Comparison of ENCODE assay signal across 8 mouse cellular contexts in the genomic region with DNA sequence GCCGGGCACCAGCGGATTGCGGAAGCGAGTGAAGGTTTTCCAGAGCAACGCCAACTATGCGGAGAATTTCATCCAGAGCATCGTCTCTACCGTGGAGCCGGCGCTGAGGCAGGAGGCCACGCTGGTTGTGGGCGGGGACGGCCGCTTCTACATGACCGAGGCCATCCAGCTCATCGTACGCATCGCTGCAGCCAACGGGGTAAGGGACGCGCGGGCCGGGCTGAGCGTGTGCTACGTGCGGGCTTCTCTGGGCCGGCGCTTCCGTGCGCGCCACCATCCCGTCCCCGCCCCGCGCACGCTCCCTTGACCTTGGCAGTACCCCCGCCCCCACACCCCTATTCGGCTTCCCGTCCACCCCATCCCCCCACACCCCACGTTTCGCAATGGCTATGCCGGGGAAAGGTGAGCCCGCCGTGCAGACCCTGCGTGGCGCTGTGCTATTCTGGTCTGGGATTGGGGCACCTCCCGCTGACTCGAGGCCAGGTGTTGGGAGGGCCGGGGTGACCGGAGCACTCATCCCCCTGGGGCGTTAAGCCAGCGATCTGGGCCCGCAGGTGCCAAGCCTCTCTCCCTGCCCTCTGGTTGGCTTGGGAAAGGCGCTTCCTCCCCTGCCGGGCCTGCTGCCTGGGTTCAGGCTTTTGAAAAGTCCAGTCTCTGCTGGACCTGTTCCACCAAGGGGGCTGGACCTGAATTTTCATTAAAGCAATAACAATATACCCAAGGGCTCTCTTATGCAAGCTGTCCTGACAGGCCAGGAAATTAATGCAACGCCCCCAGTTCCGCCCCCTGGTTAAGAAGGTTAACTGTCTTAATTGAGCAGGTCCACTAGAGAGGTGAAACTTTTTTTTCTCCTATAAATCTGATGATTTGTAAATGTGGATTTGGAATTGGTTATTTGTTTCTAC. TPM values are rescaled to one million over a fixed set of nuclear protein-coding genes. Genes with fewer than 3 reads are reported as not detected.
DNase-seq lines count a peak whose midpoint lies in the region; ATAC-seq and TF ChIP-seq lines count a peak whose summit lies in the region.

TSS of gene Itgb3bp (minus strand) at position 201 of the 905 bp plus-strand sequence.

- peaks cover 0 to 31% of the 10 kb centered on the region in 2 experiments for H3K36me3 ChIP-seq in CH12.LX (replicated peaks in 1 of 2; ENCODE audit: control insufficient read depth in 1 of 2, insufficient read depth in 1 of 2, low read length in 1 of 2)
- H3K36me3 ChIP-seq in forebrain, embryonic 12.5 days (replicated peaks) = no peaks in the 10 kb centered on the region
- H3K36me3 ChIP-seq in heart, embryonic 16.5 days (ENCODE audit: control insufficient read depth, insufficient read depth) = no peaks in the 10 kb centered on the region
- H3K36me3 ChIP-seq in liver, embryonic 16.5 days (ENCODE audit: control insufficient read depth, insufficient read depth) = no peaks in the 10 kb centered on the region
- H3K36me3 ChIP-seq in neural tube, embryonic 14.5 days (ENCODE audit: control insufficient read depth, insufficient read depth, low read length) = no peaks in the 10 kb centered on the region
- no peaks in the 10 kb centered on the region for H3K36me3 ChIP-seq in testis, adult 2 months (ENCODE audit: control insufficient read depth, insufficient read depth, low read length)

- no peak for TF ChIP-seq RAD21 in CH12.LX (IDR thresholded peaks at IDR 0.05; ENCODE audit: low read depth, low read length)

- peak within 1 kb of the TSS; percentile 79 to 86 (median 81) for H3K4me3 ChIP-seq in CH12.LX (replicated peaks in 1 of 3; ENCODE audit: low read depth in 2 of 3, low read length in 2 of 3, poor library complexity in 1 of 3)
- H3K4me3 ChIP-seq in forebrain, embryonic 12.5 days (replicated peaks) = peak within 1 kb of the TSS; percentile 62
- H3K4me3 ChIP-seq in heart, embryonic 16.5 days (ENCODE audit: low read length) = peak within 1 kb of the TSS; percentile 85
- H3K4me3 ChIP-seq in liver, embryonic 16.5 days (ENCODE audit: low read depth, low read length) = peak within 1 kb of the TSS; percentile 71
- H3K4me3 ChIP-seq in neural tube, embryonic 14.5 days (ENCODE audit: low read depth, low read length) = peak within 1 kb of the TSS; percentile 43
- H3K4me3 ChIP-seq in testis, adult 2 months (ENCODE audit: control insufficient read depth, low read depth, low read length) = peak within 1 kb of the TSS; percentile 89

- peak within 1 kb of the TSS; percentile 79 for H3K4me2 ChIP-seq in CH12.LX (ENCODE audit: insufficient read depth, low read depth, poor library complexity, severe bottlenecking)
- H3K4me2 ChIP-seq in forebrain, embryonic 12.5 days = peak within 1 kb of the TSS; percentile 94
- H3K4me2 ChIP-seq in heart, embryonic 16.5 days (ENCODE audit: low read depth, low read length) = peak within 1 kb of the TSS; percentile 68
- H3K4me2 ChIP-seq in liver, embryonic 16.5 days (ENCODE audit: low read depth, low read length) = peak within 1 kb of the TSS; percentile 74
- peak within 1 kb of the TSS; percentile 61 for H3K4me2 ChIP-seq in neural tube, embryonic 14.5 days (ENCODE audit: low read depth, low read length)

- WGBS in forebrain, embryonic 12.5 days = 1% methylated on average over 56 of the region's 57 CpGs
- under 1% methylated on average over 56 of the region's 57 CpGs for WGBS in heart, embryonic 16.5 days
- WGBS in liver, embryonic 16.5 days (ENCODE audit: insufficient replicate concordance) = 1% methylated on average over 54 of the region's 57 CpGs
- under 1% methylated on average over 57 of the region's 57 CpGs for WGBS in neural tube, embryonic 14.5 days

- H3K9me3 ChIP-seq in CH12.LX (replicated peaks; ENCODE audit: low read length) = no peaks in the 10 kb centered on the region
- no peaks in the 10 kb centered on the region for H3K9me3 ChIP-seq in forebrain, embryonic 12.5 days
- no peaks in the 10 kb centered on the region for H3K9me3 ChIP-seq in heart, embryonic 16.5 days (replicated peaks; ENCODE audit: control insufficient read depth, low read length)
- no peaks in the 10 kb centered on the region for H3K9me3 ChIP-seq in liver, embryonic 16.5 days (replicated peaks; ENCODE audit: control insufficient read depth, low read length)
- H3K9me3 ChIP-seq in neural tube, embryonic 14.5 days (ENCODE audit: control insufficient read depth, low read length) = no peaks in the 10 kb centered on the region

- no peak for TF ChIP-seq CTCF in CH12.LX (conservative IDR thresholded peaks at IDR 0.05 in 1 of 2, IDR thresholded peaks at IDR 0.05 in 1 of 2; ENCODE audit: low read depth in 2 of 2, low read length in 2 of 2)
- TF ChIP-seq CTCF in testis, adult 2 months (IDR thresholded peaks at IDR 0.05; ENCODE audit: control insufficient read depth, insufficient read depth, insufficient replicate concordance, low read depth, low read length) = no peak

- in situ Hi-C loops in CH12.LX (cut with MboI; ENCODE audit: low pct_ligation_motif_present, low pct_unique_long_range_greater_than_20kb, low sequenced_read_pairs) = no loop called here

- peak within 1 kb of the TSS; percentile 68 for H3K27ac ChIP-seq in CH12.LX (ENCODE audit: insufficient read depth, low read depth)
- peak within 1 kb of the TSS; percentile 77 for H3K27ac ChIP-seq in forebrain, embryonic 12.5 days
- peak within 1 kb of the TSS; percentile 100 for H3K27ac ChIP-seq in heart, embryonic 16.5 days (ENCODE audit: low read length)
- peak within 1 kb of the TSS; percentile 94 for H3K27ac ChIP-seq in liver, embryonic 16.5 days (ENCODE audit: low read length)
- H3K27ac ChIP-seq in neural tube, embryonic 14.5 days (ENCODE audit: low read depth, low read length) = peak within 1 kb of the TSS; percentile 81
- H3K27ac ChIP-seq in testis, adult 2 months (ENCODE audit: control insufficient read depth, insufficient read depth, low read depth, low read length) = peak within 1 kb of the TSS; percentile 46

- peaks cover 15% of the 10 kb centered on the region for H3K79me2 ChIP-seq in CH12.LX (replicated peaks; ENCODE audit: control insufficient read depth, extremely low read depth, insufficient read depth, poor library complexity, severe bottlenecking)

- peaks cover 7 to 51% of the 10 kb centered on the region in 2 experiments for H3K4me1 ChIP-seq in CH12.LX (ENCODE audit: control insufficient read depth in 1 of 2, insufficient read depth in 2 of 2)
- H3K4me1 ChIP-seq in forebrain, embryonic 12.5 days = peaks cover 11% of the 10 kb centered on the region
- peaks cover 21% of the 10 kb centered on the region for H3K4me1 ChIP-seq in heart, embryonic 16.5 days (ENCODE audit: control insufficient read depth, insufficient read depth, low read length)
- no peaks in the 10 kb centered on the region; the same call in none of the 2 replicates for H3K4me1 ChIP-seq in liver, embryonic 16.5 days (ENCODE audit: control insufficient read depth, low read depth, low read length)
- H3K4me1 ChIP-seq in neural tube, embryonic 14.5 days (ENCODE audit: control insufficient read depth, insufficient read depth, low read length) = no peaks in the 10 kb centered on the region
- peaks cover 4% of the 10 kb centered on the region for H3K4me1 ChIP-seq in testis, adult 2 months (ENCODE audit: control insufficient read depth, insufficient read depth, low read length)

- DNase-seq in CH12.LX (ENCODE audit: extremely low read depth) = peak; percentile 73
- DNase-seq in c-Kit-positive CD71-negative TER-119-negative erythroid progenitor cells, embryonic 14.5 days (ENCODE audit: low read depth) = peak; percentile 25
- DNase-seq in kidney, postnatal 36 days = peak; percentile 85 to 93

- dilution Hi-C loops in CH12.LX (cut with MboI; ENCODE audit: extremely low pct_ligation_motif_present, extremely low pct_unique_long_range_greater_than_20kb, low sequenced_read_pairs) = no loop called here

- no peaks in the 10 kb centered on the region for H3K27me3 ChIP-seq in CH12.LX (replicated peaks)
- no peaks in the 10 kb centered on the region; the same call in 1 of the 2 replicates for H3K27me3 ChIP-seq in forebrain, embryonic 12.5 days
- H3K27me3 ChIP-seq in heart, embryonic 16.5 days (ENCODE audit: control insufficient read depth, insufficient read depth, low read length) = no peaks in the 10 kb centered on the region
- H3K27me3 ChIP-seq in liver, embryonic 16.5 days (ENCODE audit: control insufficient read depth, insufficient read depth, low read depth, low read length) = no peaks in the 10 kb centered on the region
- H3K27me3 ChIP-seq in neural tube, embryonic 14.5 days (ENCODE audit: control insufficient read depth, insufficient read depth, low read length) = no peaks in the 10 kb centered on the region
- H3K27me3 ChIP-seq in testis, adult 2 months (ENCODE audit: control insufficient read depth, insufficient read depth, low read length) = no peaks in the 10 kb centered on the region

- no peak for TF ChIP-seq EP300 in CH12.LX (IDR thresholded peaks at IDR 0.05; ENCODE audit: low read length)

- ATAC-seq in forebrain, embryonic 12.5 days (ENCODE audit: low FRiP score) = peak; percentile 93
- ATAC-seq in heart, embryonic 16.5 days (replicated peaks; ENCODE audit: extremely low read depth, insufficient read depth, low FRiP score) = peak; percentile 91
- ATAC-seq in liver, embryonic 16.5 days (ENCODE audit: low read depth) = peak; percentile 79
- peak; percentile 96 for ATAC-seq in neural tube, embryonic 14.5 days (ENCODE audit: low read depth)

- H3K9ac ChIP-seq in CH12.LX (ENCODE audit: insufficient read depth, low read depth) = peak within 1 kb of the TSS; percentile 74
- H3K9ac ChIP-seq in forebrain, embryonic 12.5 days = peak within 1 kb of the TSS; percentile 72
- peak within 1 kb of the TSS; percentile 97 for H3K9ac ChIP-seq in heart, embryonic 16.5 days (ENCODE audit: low read length)
- H3K9ac ChIP-seq in liver, embryonic 16.5 days (ENCODE audit: low read depth, low read length) = peak within 1 kb of the TSS; percentile 69
- peak within 1 kb of the TSS; percentile 70 for H3K9ac ChIP-seq in neural tube, embryonic 14.5 days (replicated peaks; ENCODE audit: low read depth, low read length)

- TF ChIP-seq POLR2A in CH12.LX (IDR thresholded peaks at IDR 0.05; ENCODE audit: low read depth, low read length) = peak; percentile 60; the same call in 1 of the 2 replicates
- TF ChIP-seq POLR2A in testis, adult 2 months (IDR thresholded peaks at IDR 0.05; ENCODE audit: control insufficient read depth, low read depth, low read length) = no peak

TF ChIP-seq in CH12.LX, 34 proteins besides CTCF, POLR2A, EP300 and RAD21 (continues in another document):
- TF ChIP-seq SIN3A (IDR thresholded peaks at IDR 0.05; ENCODE audit: low read length) (peak; percentile 53), UBTF (IDR thresholded peaks at IDR 0.05; ENCODE audit: low read depth, low read length) (peak; percentile 70; the same call in 1 of the 2 replicates)

RNA-seq across cellular contexts. Expression of gene Itgb3bp, which starts in this region (rescaled TPM):
- 9.9 and 11.5 TPM in 2 replicates for total RNA-seq in CH12.LX (2012; rRNA removed)
- 22.0 and 29.3 TPM in 2 replicates for total RNA-seq in CH12.LX (2014; rRNA removed)
- 27.2 and 29.1 TPM in 2 replicates for polyA plus RNA-seq in CH12.LX (2012; ENCODE audit: insufficient read length, low read depth)
- polyA plus RNA-seq in forebrain, embryonic 12.5 days (2016; fragmentation: Nextera tagmentation; extraction: Ambion mirVana) = 54.3 and 57.3 TPM in 2 replicates
- 28.3 and 31.9 TPM in 2 replicates for polyA plus RNA-seq in heart, embryonic 16.5 days (2015; fragmentation: Nextera tagmentation; extraction: Ambion mirVana)
- 11.6 and 15.1 TPM in 2 replicates for polyA plus RNA-seq in liver, embryonic 16.5 days (2015; fragmentation: Nextera tagmentation; extraction: Ambion mirVana)
- polyA plus RNA-seq in neural tube, embryonic 14.5 days (2014; fragmentation: Nextera tagmentation; extraction: Ambion mirVana) = 10.6 and 15.9 TPM in 2 replicates
- polyA plus RNA-seq in testis, adult 2 months (2012; rRNA removed) = 7.6 TPM in 2 replicates

Comparison
In these comparisons a context has a peak if more than half of its experiments do, and no peak if none do; other contexts are left out.
1. Peak in every context shown above with its lines: DNase-seq, ATAC-seq, H3K4me3 ChIP-seq and H3K27ac ChIP-seq.
2. DNase-seq: peak in every context shown above with its lines; median percentile 89 in kidney, postnatal 36 days; 73 in CH12.LX; 25 in c-Kit-positive CD71-negative TER-119-negative erythroid progenitor cells, embryonic 14.5 days.
3. H3K27ac ChIP-seq: peak in every context shown above with its lines; median percentile 100 in heart, embryonic 16.5 days; 94 in liver, embryonic 16.5 days; 81 in neural tube, embryonic 14.5 days; 77 in forebrain, embryonic 12.5 days; 68 in CH12.LX; 46 in testis, adult 2 months.